9 mouse cellular contexts compared by ENCODE assay signal in the genomic region with DNA sequence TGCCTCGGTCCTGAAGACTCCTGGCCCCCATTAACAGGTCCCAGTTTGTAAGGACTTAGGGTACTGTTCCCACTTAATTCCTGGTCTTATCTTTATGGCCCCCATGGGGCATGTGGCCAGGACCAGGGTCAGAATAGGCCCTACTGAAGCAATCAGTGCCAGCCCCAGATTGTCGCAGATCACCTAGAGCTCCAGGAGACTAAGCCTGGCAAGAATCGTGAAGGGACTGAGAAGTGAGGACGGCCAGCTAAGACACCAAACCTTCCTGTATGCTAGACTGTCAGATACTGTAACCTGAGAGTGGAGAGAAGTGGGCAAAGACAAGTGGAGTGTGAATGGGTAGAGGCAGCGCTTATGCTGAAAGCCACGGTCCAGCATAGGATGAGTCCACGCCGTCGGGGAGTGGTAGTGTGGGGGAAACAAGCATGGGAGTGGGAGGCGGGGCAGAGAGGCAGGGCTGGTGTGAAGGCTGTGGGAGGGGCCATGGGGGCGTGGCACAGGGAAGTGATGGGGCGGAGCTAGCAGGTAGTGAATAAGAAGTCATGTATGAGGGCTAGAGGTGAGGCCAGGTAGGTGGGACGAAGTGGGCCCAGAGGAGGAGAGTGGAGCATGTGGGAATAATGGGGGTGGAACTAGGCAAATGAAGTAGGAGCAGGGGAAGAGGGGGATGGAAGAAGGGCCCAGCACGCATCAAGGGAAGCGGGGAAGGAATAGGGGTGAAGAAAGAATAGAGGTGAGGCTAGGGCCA. TPM values are rescaled to one million over a fixed set of nuclear protein-coding genes. Genes with fewer than 3 reads are reported as not detected.
DNase-seq lines count a peak whose midpoint lies in the region; ATAC-seq and TF ChIP-seq lines count a peak whose summit lies in the region.
"Had no signal": no experiment of that assay in that cellular context is flagged by ENCODE, and none has a peak within 500 bp of the region (broad histone marks: within the 10 kb centered on the region; RNA-seq: fewer than 3 reads in every experiment).

No protein-coding gene starts in this region.

- peak overlapping the region; percentile 100 for H3K4me2 ChIP-seq in intestine, embryonic 15.5 days (replicated peaks)
- H3K4me2 ChIP-seq in lung, postnatal 0 days (replicated peaks; ENCODE audit: low read depth, low read length): peak overlapping the region; percentile 92
- peak overlapping the region; percentile 98 for H3K4me2 ChIP-seq in stomach, embryonic 16.5 days (ENCODE audit: low read depth, low read length)

- TF ChIP-seq EP300 in lung, postnatal 0 days (IDR thresholded peaks at IDR 0.05): no peak

- H3K4me3 ChIP-seq in heart, embryonic 10.5 days: peak overlapping the region; percentile 74
- peak overlapping the region; percentile 62 for H3K4me3 ChIP-seq in intestine, embryonic 15.5 days (replicated peaks)
- no peak overlapping the region for H3K4me3 ChIP-seq in lung, postnatal 0 days (ENCODE audit: low read depth, low read length)
- peak overlapping the region; percentile 60 for H3K4me3 ChIP-seq in stomach, embryonic 16.5 days (replicated peaks; ENCODE audit: low read length)
- H3K4me3 ChIP-seq: erythroblast, embryonic 14.5 days had no signal

- no peak for TF ChIP-seq CTCF in lung, postnatal 0 days (IDR thresholded peaks at IDR 0.05)

- no peaks in the 10 kb centered on the region for H3K9me3 ChIP-seq in heart, embryonic 10.5 days
- no peaks in the 10 kb centered on the region for H3K9me3 ChIP-seq in intestine, embryonic 15.5 days
- H3K9me3 ChIP-seq in lung, postnatal 0 days (ENCODE audit: low read length): no peaks in the 10 kb centered on the region
- H3K9me3 ChIP-seq in stomach, embryonic 16.5 days (replicated peaks; ENCODE audit: control insufficient read depth, low read length): no peaks in the 10 kb centered on the region

- no peaks in the 10 kb centered on the region for H3K36me3 ChIP-seq in heart, embryonic 10.5 days
- H3K36me3 ChIP-seq in intestine, embryonic 15.5 days: no peaks in the 10 kb centered on the region
- H3K36me3 ChIP-seq in lung, postnatal 0 days (ENCODE audit: insufficient read depth, low read length): no peaks in the 10 kb centered on the region
- H3K36me3 ChIP-seq in stomach, embryonic 16.5 days (ENCODE audit: control insufficient read depth, insufficient read depth, low read length): no peaks in the 10 kb centered on the region

- H3K4me1 ChIP-seq in heart, embryonic 10.5 days: peaks cover 20% of the 10 kb centered on the region
- H3K4me1 ChIP-seq in intestine, embryonic 15.5 days (replicated peaks): peaks cover 13% of the 10 kb centered on the region
- no peaks in the 10 kb centered on the region for H3K4me1 ChIP-seq in lung, postnatal 0 days (ENCODE audit: insufficient read depth, low read depth, low read length)
- peaks cover 14% of the 10 kb centered on the region; the same call in 1 of the 2 replicates for H3K4me1 ChIP-seq in stomach, embryonic 16.5 days (ENCODE audit: control insufficient read depth, insufficient read depth, low read length)

- ATAC-seq in intestine, embryonic 15.5 days: peak; percentile 69
- peak; percentile 62 for ATAC-seq in lung, postnatal 0 days
- ATAC-seq in stomach, embryonic 16.5 days (ENCODE audit: insufficient read depth, low FRiP score): peak; percentile 76

- peaks cover 64% of the 10 kb centered on the region for H3K27me3 ChIP-seq in heart, embryonic 10.5 days (ENCODE audit: insufficient read depth, poor library complexity, severe bottlenecking)
- H3K27me3 ChIP-seq in intestine, embryonic 15.5 days (replicated peaks): peaks cover 10% of the 10 kb centered on the region
- no peaks in the 10 kb centered on the region; the same call in 1 of the 2 replicates for H3K27me3 ChIP-seq in lung, postnatal 0 days (replicated peaks; ENCODE audit: insufficient read depth, low read length)
- H3K27me3 ChIP-seq in stomach, embryonic 16.5 days (ENCODE audit: control insufficient read depth, insufficient read depth, low read length): peaks cover 5% of the 10 kb centered on the region

- H3K27ac ChIP-seq in heart, embryonic 10.5 days: no peak overlapping the region
- H3K27ac ChIP-seq in intestine, embryonic 15.5 days: no peak overlapping the region
- no peak overlapping the region for H3K27ac ChIP-seq in lung, postnatal 0 days (ENCODE audit: low read length)
- no peak overlapping the region for H3K27ac ChIP-seq in stomach, embryonic 16.5 days (ENCODE audit: low read length)

- no peak overlapping the region for H3K9ac ChIP-seq in intestine, embryonic 15.5 days
- no peak overlapping the region for H3K9ac ChIP-seq in lung, postnatal 0 days (replicated peaks; ENCODE audit: low read depth)
- no peak overlapping the region; the same call in 1 of the 2 replicates for H3K9ac ChIP-seq in stomach, embryonic 16.5 days (ENCODE audit: low read length)

- DNase-seq in heart, embryonic 10.5 days (ENCODE audit: low spot score): no peak
- no peak for DNase-seq in heart, adult 9 months (ENCODE audit: low spot score in 2 of 2)
- DNase-seq in cerebellum, postnatal 36 days: peak; percentile 35 to 54
- DNase-seq in lung, postnatal 0 days (ENCODE audit: low spot score): peak; percentile 64
- DNase-seq in layer of hippocampus, postnatal 25 days (ENCODE audit: extremely low spot score in 1 of 2, low spot score in 1 of 2): no peak
- no peak for DNase-seq in frontal cortex, postnatal 10 days (ENCODE audit: low spot score in 2 of 2)

- WGBS in heart, embryonic 10.5 days: 8% methylated on average over 15 of the region's 15 CpGs
- 9% methylated on average over 15 of the region's 15 CpGs for WGBS in intestine, embryonic 15.5 days
- 8% methylated on average over 15 of the region's 15 CpGs for WGBS in lung, postnatal 0 days
- WGBS in stomach, embryonic 16.5 days: 7% methylated on average over 15 of the region's 15 CpGs

RNA-seq across cellular contexts. Expression of a gene that starts 8.7 kb away (rescaled TPM):
- polyA plus RNA-seq in heart, embryonic 10.5 days (2016; fragmentation: Nextera tagmentation; extraction: Ambion mirVana): 2.6 and 4.6 TPM in 2 replicates
- 6.3 and 8.4 TPM in 2 replicates for polyA plus RNA-seq in intestine, embryonic 15.5 days (2015; fragmentation: Nextera tagmentation; extraction: Ambion mirVana)
- 2.3 TPM in 2 replicates for polyA plus RNA-seq in lung, postnatal 0 days (2015; fragmentation: Nextera tagmentation; extraction: Ambion mirVana)
- polyA plus RNA-seq in stomach, embryonic 16.5 days (2015; fragmentation: Nextera tagmentation; extraction: Ambion mirVana): 4.8 and 5.2 TPM in 2 replicates
- total RNA-seq in layer of hippocampus, postnatal 25 days (2021): 10 to 100 TPM; 52.4 to 60.0 TPM
- polyA plus RNA-seq: erythroblast, embryonic 14.5 days had no signal

Comparison
In these comparisons a context has a peak if more than half of its experiments do, and no peak if none do; other contexts are left out.
1. DNase-seq: peak in cerebellum, postnatal 36 days (2 of 2) and lung, postnatal 0 days (single experiment); none in heart, embryonic 10.5 days (single experiment), heart, adult 9 months (0 of 2), layer of hippocampus, postnatal 25 days (0 of 2) and frontal cortex, postnatal 10 days (0 of 2).
2. Peak in every context shown above with its lines, with median percentiles within 50 percentile points of each other: ATAC-seq and H3K4me2 ChIP-seq.